Mouse (Mus musculus): ENCODE results near the gene Klhdc8a. TPM values are rescaled to one million over a fixed set of nuclear protein-coding genes. Genes with fewer than 3 reads are reported as not detected.

Gene Klhdc8a
- total and polyA plus RNA-seq, 2 experiments from 2014 or later, result 11.2 to 26.0 TPM

DNA sequence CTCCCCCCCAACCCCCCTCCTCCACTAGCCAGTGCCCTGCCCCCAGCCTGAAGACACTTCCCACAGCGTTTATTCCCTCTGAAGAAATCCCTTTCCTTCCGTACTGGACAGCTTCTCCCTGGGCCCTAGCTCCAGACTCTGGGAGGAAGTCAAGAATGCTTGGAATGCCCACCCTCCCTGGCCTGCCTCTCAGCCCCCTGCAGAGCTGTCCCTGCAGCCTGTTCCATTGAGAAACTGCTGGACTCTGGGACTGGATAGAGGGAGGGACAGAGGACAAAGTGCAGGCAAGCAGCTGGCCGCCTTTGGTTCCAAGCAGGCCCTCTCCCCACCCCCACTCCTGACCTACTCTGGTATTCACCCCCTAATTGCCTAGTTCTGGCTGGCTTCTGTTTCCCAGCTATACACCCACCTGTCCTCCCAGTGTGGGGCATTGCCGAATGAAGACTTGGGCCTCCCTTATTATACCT, 35.3 kb downstream of the Klhdc8a start:
- WGBS, result 25% methylated on average over 4 of the region's 4 CpGs
- Histone ChIP-seq H3K9me3 (ENCODE audit: low read length) (no peaks in the 10 kb centered on the region), H3K9ac (replicated peaks; ENCODE audit: low read length) (no peak overlapping the region), H3K4me2 (ENCODE audit: low read depth, low read length) (no peak overlapping the region), H3K4me1 (ENCODE audit: insufficient read depth, low read length) (0 out of 2 replicates have a peak, but pooled peaks cover 8% of the 10 kb centered on the region), H3K27me3 (ENCODE audit: insufficient read depth, low read length) (no peaks in the 10 kb centered on the region), H3K36me3 (ENCODE audit: insufficient read depth, low read length) (peaks cover 4% of the 10 kb centered on the region; the same call in 1 of the 2 replicates), H3K4me3 (ENCODE audit: low read length) (no peak overlapping the region), H3K27ac (peak overlapping the region; percentile 64; the same call in 1 of the 2 replicates)
- ATAC-seq (peak; percentile 64), DNase-seq (ENCODE audit: low spot score) (peak; percentile 19)
- TF ChIP-seq CTCF (IDR thresholded peaks at IDR 0.05; ENCODE audit: low read depth), result no peak

- Histone ChIP-seq H3K9ac (replicated peaks; ENCODE audit: low read length) (no peak overlapping the region), H3K27me3 (ENCODE audit: insufficient read depth, low read length) (no peaks in the 10 kb centered on the region), H3K4me2 (ENCODE audit: low read depth, low read length) (no peak overlapping the region), H3K27ac (peak overlapping the region; percentile 64; the same call in 1 of the 2 replicates), H3K36me3 (ENCODE audit: insufficient read depth, low read length) (peaks cover 4% of the 10 kb centered on the region; the same call in 1 of the 2 replicates), H3K9me3 (ENCODE audit: low read length) (no peaks in the 10 kb centered on the region), H3K4me3 (ENCODE audit: low read length) (no peak overlapping the region), H3K4me1 (ENCODE audit: insufficient read depth, low read length) (0 out of 2 replicates have a peak, but pooled peaks cover 8% of the 10 kb centered on the region)
- TF ChIP-seq CTCF (IDR thresholded peaks at IDR 0.05; ENCODE audit: low read depth), result no peak
- ATAC-seq, result no peak
- DNase-seq (ENCODE audit: low spot score), result no peak
- 24% methylated on average over 6 of the region's 6 CpGs for WGBS
Observed at GRCm38 (mm10) chr1:132334178-132334801, 35.9 kb downstream of the Klhdc8a start.

- H3K9me3 ChIP-seq (ENCODE audit: low read length), result no peaks in the 10 kb centered on the region
- ATAC-seq, result no peak; the same call in 1 of the 2 replicates
- TF ChIP-seq CTCF (IDR thresholded peaks at IDR 0.05; ENCODE audit: low read depth), result no peak
- 0 out of 2 replicates have a peak, but pooled peaks cover 8% of the 10 kb centered on the region for H3K4me1 ChIP-seq (ENCODE audit: insufficient read depth, low read length)
- peak; percentile 38 for DNase-seq (ENCODE audit: low spot score)
- H3K27me3 ChIP-seq (ENCODE audit: insufficient read depth, low read length), result no peaks in the 10 kb centered on the region
- no peak overlapping the region for H3K4me2 ChIP-seq (ENCODE audit: low read depth, low read length)
- 26% methylated on average over 12 of the region's 12 CpGs for WGBS
- peaks cover 4% of the 10 kb centered on the region; the same call in 1 of the 2 replicates for H3K36me3 ChIP-seq (ENCODE audit: insufficient read depth, low read length)
- no peak overlapping the region for H3K4me3 ChIP-seq (ENCODE audit: low read length)
- H3K9ac ChIP-seq (replicated peaks; ENCODE audit: low read length), result no peak overlapping the region
- no peak overlapping the region for H3K27ac ChIP-seq
Observed at GRCm38 (mm10) chr1:132335378-132335965, 37.0 kb downstream of the Klhdc8a start.

DNA sequence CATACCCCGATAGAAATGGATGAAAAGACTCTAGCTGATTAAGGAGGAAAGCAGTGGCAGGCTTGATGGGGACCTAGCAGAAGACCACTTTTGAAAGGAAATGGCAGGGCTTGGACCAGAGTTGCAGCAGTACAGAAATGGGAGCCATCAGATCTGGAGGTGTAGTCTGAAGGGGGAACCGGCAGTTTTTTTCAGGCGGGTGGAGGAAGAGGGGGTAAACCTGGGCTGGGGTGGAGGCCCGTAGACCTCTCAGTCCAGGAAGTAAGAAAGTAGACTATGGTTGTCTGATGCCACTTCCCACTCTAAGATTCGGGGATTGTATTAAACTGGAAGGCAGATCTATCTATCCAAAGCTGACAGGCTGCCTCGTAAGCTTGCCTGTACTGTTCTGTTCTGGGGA, 38.5 kb downstream of the Klhdc8a start:
- H3K27ac ChIP-seq, result no peak overlapping the region
- H3K4me2 ChIP-seq (ENCODE audit: low read depth, low read length), result no peak overlapping the region
- no peaks in the 10 kb centered on the region; the same call in 1 of the 2 replicates for H3K36me3 ChIP-seq (ENCODE audit: insufficient read depth, low read length)
- no peaks in the 10 kb centered on the region for H3K27me3 ChIP-seq (ENCODE audit: insufficient read depth, low read length)
- H3K9ac ChIP-seq (replicated peaks; ENCODE audit: low read length), result no peak overlapping the region
- H3K9me3 ChIP-seq (ENCODE audit: low read length), result no peaks in the 10 kb centered on the region
- no peak for TF ChIP-seq CTCF (IDR thresholded peaks at IDR 0.05; ENCODE audit: low read depth)
- no peak overlapping the region for H3K4me3 ChIP-seq (ENCODE audit: low read length)
- 0 out of 2 replicates have a peak, but pooled peaks cover 8% of the 10 kb centered on the region for H3K4me1 ChIP-seq (ENCODE audit: insufficient read depth, low read length)
- WGBS, result 68% methylated on average over 6 of the region's 6 CpGs
- DNase-seq (ENCODE audit: low spot score) (no peak), ATAC-seq (no peak)

GRCm38 (mm10) chr1:132338027-132338660, 39.7 kb downstream of the Klhdc8a start:
- no peak for ATAC-seq
- no peak overlapping the region for H3K9ac ChIP-seq (replicated peaks; ENCODE audit: low read length)

DNA sequence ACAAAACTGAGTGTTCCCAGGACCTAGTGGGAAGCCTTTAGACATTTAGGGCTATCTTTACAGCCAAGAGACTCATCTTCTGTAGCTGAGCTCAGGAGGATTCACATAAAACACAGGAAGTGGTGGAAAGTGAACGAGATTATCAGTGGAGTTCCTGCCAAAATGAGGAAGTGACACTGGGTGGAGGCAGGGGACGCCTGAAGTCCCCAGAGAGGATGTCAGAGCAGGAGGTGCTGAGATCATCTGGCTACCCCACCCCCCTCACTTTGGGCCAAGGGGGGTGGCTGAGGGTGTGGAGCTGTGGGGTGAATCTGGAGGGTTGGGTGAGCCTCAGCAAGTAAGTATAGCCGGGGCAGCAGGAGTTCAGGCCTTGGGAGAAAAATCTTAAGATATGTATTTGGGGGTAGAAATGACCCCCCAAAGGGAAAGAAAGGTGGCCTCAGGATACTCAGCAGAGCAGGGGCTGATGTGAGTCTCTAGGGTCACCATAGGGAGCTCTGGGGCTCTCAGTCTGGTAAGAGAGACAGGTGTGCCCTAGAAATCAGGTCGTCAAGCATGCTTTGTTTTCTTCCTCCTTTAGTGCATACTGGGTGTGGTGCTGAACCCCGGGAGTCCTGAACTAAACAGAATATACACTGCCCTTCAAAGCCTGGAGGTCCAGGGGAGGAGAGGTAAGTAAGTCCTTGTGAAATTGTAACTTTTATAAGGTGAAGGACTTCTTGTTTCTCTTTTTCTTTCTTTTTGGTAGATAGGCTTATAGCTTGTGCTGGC, 43.5 kb downstream of the Klhdc8a start:
- 63% methylated on average over 5 of the region's 5 CpGs for WGBS
- H3K27ac ChIP-seq, result no peak overlapping the region
- H3K4me3 ChIP-seq (ENCODE audit: low read length), result no peak overlapping the region
- TF ChIP-seq CTCF (IDR thresholded peaks at IDR 0.05; ENCODE audit: low read depth), result no peak
- no peak for ATAC-seq
- no peaks in the 10 kb centered on the region for H3K9me3 ChIP-seq (ENCODE audit: low read length)
- H3K27me3 ChIP-seq (ENCODE audit: insufficient read depth, low read length), result no peaks in the 10 kb centered on the region
- no peak overlapping the region for H3K9ac ChIP-seq (replicated peaks; ENCODE audit: low read length)
- no peaks in the 10 kb centered on the region for H3K36me3 ChIP-seq (ENCODE audit: insufficient read depth, low read length)
- no peak for DNase-seq (ENCODE audit: low spot score)
- H3K4me1 ChIP-seq (ENCODE audit: insufficient read depth, low read length), result no peaks in the 10 kb centered on the region
- no peak overlapping the region for H3K4me2 ChIP-seq (ENCODE audit: low read depth, low read length)

More at GRCm38 (mm10) chr1:132338027-132338660, 39.7 kb downstream of the Klhdc8a start:
- no peaks in the 10 kb centered on the region for H3K9me3 ChIP-seq (ENCODE audit: low read length)
- H3K4me3 ChIP-seq (ENCODE audit: low read length), result no peak overlapping the region
- no peak overlapping the region for H3K4me2 ChIP-seq (ENCODE audit: low read depth, low read length)
- no peak for TF ChIP-seq CTCF (IDR thresholded peaks at IDR 0.05; ENCODE audit: low read depth)
- WGBS, result 41% methylated on average over 8 of the region's 8 CpGs
- H3K36me3 ChIP-seq (ENCODE audit: insufficient read depth, low read length), result no peaks in the 10 kb centered on the region
- DNase-seq (ENCODE audit: low spot score), result no peak
- H3K27ac ChIP-seq, result no peak overlapping the region
- 0 out of 2 replicates have a peak, but pooled peaks cover 8% of the 10 kb centered on the region for H3K4me1 ChIP-seq (ENCODE audit: insufficient read depth, low read length)
- no peaks in the 10 kb centered on the region for H3K27me3 ChIP-seq (ENCODE audit: insufficient read depth, low read length)

Data from hindbrain, postnatal 0 days (tissue).